Mouse (Mus musculus) 416B (cell line): ENCODE data around the gene Cd2ap.
"Not testable (repeated sequence)": the region's sequence is repeated elsewhere in the genome, so short reads cannot be mapped to it uniquely, and the experiment has no call there.

ENCODE experiments used
- DNase-seq: peaks from one replicate; pipeline ENCODE4 v3.0.0; 2011; ENCODE audit warnings: low read depth

Cd2ap gene

GRCm38 (mm10) chr17:42876001-42876903 lies at the start of gene Cd2ap:
TSS of gene Cd2ap (minus strand) at chr17:42876665.
- DNase-seq = peak; percentile 69

GRCm38 (mm10) chr17:42924731-42925130 lies 48.3 kb upstream of the Cd2ap start:
- no peak for DNase-seq

- no peak for DNase-seq
These were observed 42.3 kb upstream of the Cd2ap start for GRCm38 (mm10) chr17:42918810-42919209.

- no peak for DNase-seq
These were observed 38.3 kb upstream of the Cd2ap start for GRCm38 (mm10) chr17:42914726-42915125.

GRCm38 (mm10) chr17:42912193-42912592 lies 35.7 kb upstream of the Cd2ap start:
- DNase-seq = no peak

GRCm38 (mm10) chr17:42910476-42910875 lies 34.0 kb upstream of the Cd2ap start:
- no peak for DNase-seq

- DNase-seq = no peak
These were observed 32.9 kb upstream of the Cd2ap start for GRCm38 (mm10) chr17:42909376-42909775.

GRCm38 (mm10) chr17:42908744-42909370 lies 32.4 kb upstream of the Cd2ap start:
- DNase-seq = no peak

- no peak for DNase-seq
These were observed 31.7 kb upstream of the Cd2ap start for GRCm38 (mm10) chr17:42908136-42908535.

- DNase-seq = not testable (repeated sequence)
These were observed 30.0 kb upstream of the Cd2ap start for GRCm38 (mm10) chr17:42906456-42906855.

GRCm38 (mm10) chr17:42905919-42906318 lies 29.5 kb upstream of the Cd2ap start:
- DNase-seq = no peak

- no peak for DNase-seq
These were observed 24.3 kb upstream of the Cd2ap start for GRCm38 (mm10) chr17:42900795-42901194.

GRCm38 (mm10) chr17:42887282-42887707 lies 10.8 kb upstream of the Cd2ap start:
- no peak for DNase-seq

GRCm38 (mm10) chr17:42885091-42885501 lies 8.6 kb upstream of the Cd2ap start:
- no peak for DNase-seq

GRCm38 (mm10) chr17:42884382-42884781 lies 7.9 kb upstream of the Cd2ap start:
- no peak for DNase-seq

- no peak for DNase-seq
These were observed 7.3 kb upstream of the Cd2ap start for GRCm38 (mm10) chr17:42883769-42884168.

GRCm38 (mm10) chr17:42883315-42883714 lies 6.8 kb upstream of the Cd2ap start:
- DNase-seq = no peak

- no peak for DNase-seq
These were observed 6.4 kb upstream of the Cd2ap start for GRCm38 (mm10) chr17:42882873-42883272.

GRCm38 (mm10) chr17:42876904-42877425 lies 500 bp upstream of the Cd2ap start:
- DNase-seq = peak; percentile 29

GRCm38 (mm10) chr17:42875571-42876000 lies 879 bp downstream of the Cd2ap start:
- no peak for DNase-seq

GRCm38 (mm10) chr17:42875015-42875414 lies 1.4 kb downstream of the Cd2ap start:
- no peak for DNase-seq

- DNase-seq = peak; percentile 38
These were observed 6.0 kb downstream of the Cd2ap start for GRCm38 (mm10) chr17:42870465-42870864.

- DNase-seq = no peak
These were observed 13.3 kb downstream of the Cd2ap start for GRCm38 (mm10) chr17:42863186-42863585.
